Mouse (Mus musculus) frontal cortex, adult (tissue): ENCODE data around the gene Pip5k1b.
"Not testable (repeated sequence)": the region's sequence is repeated elsewhere in the genome, so short reads cannot be mapped to it uniquely, and the experiment has no call there.

Experiments used
- ATAC-seq: cut with Nextera tagmentation; 2 replicates; pipeline ENCODE4 v1.9.2; 2017; ENCODE audit warnings: mild to moderate bottlenecking, moderate library complexity, mixed read lengths; ENCODE audit not compliant: low TSS enrichment

Pip5k1b gene

GRCm38 (mm10) chr19:24555466-24555903 lies at the start of gene Pip5k1b:
Gene Pip5k1b, minus strand, starts transcription at chr19:24555872.
- ATAC-seq: peak; percentile 46

DNA sequence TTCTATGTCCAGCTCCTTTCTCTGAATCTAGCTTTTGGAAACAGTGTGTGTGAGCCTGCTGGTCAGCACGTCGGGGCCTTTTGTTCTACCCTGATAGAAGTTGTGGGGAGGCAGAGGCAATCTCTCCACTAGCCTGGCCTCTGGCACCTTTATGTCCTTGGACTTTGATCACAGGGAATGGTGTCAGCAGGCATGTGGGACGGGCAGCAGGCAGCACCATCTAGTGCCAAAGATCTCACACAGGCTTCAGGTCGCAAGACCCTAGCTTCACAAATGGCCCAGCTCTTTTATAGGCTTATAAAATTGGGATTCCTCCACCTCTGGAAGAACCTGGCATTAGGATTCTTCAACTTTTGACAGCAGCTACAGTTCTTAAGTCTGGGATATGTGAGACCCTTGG lies 48.4 kb upstream of the Pip5k1b start:
- no peak for ATAC-seq

DNA sequence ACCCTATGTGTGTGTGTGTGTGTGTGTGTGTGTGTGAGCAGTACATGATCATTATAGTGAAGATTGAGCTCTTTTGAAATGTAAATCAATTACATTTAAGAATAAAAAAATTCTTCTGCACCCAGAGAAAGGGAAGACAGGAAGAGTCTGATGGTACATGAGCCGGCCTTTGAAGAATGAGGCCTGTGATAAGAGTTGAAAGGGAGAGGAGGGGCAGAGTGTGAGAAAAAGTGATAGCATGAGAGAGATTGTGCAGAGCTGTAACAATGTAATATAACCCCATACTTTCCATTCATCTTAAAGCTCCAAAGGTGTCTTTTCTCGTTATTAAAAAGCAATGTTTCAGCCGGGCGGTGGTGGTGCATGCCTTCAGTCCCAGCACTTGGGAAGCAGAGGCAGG lies 47.8 kb upstream of the Pip5k1b start:
- no peak for ATAC-seq

DNA sequence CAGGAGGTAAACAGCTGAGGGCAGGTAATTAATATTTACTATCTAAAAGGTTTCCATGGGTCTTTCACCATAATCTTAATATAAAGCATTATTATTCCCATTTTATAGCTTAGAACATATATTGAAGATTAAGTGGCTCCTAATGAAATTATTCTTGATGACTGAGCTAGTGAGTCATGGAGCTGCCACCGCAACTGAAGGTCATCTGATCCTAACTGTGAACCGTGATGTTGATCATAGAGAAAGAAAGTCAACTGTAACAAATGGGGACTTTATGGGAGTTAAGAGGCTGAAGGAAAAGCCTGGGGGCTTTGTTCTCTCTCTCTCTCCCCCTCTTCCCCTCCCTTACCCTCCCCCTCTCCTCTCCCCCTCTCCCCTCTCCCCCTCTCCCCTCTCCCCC lies 31.1 kb upstream of the Pip5k1b start:
- no peak for ATAC-seq

DNA sequence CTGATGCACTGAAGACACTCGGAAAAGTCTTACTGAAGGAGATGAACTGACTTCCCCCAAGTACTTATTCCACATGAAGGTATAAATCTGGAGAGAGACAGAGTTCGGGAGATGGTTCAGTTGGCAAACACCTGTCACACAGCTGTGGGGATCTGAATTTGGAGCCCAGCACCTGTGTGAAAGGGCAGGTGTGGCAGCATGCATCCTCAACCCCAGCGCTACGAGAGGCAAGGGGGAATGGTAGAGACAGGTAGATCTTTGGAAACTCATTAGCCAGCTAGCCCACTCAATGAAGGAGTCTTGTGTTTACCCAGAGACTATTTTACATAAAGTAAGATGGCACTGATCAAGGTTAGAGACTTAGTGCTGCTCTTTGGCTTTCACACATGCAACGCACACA lies 29.5 kb upstream of the Pip5k1b start:
- no peak for ATAC-seq

DNA sequence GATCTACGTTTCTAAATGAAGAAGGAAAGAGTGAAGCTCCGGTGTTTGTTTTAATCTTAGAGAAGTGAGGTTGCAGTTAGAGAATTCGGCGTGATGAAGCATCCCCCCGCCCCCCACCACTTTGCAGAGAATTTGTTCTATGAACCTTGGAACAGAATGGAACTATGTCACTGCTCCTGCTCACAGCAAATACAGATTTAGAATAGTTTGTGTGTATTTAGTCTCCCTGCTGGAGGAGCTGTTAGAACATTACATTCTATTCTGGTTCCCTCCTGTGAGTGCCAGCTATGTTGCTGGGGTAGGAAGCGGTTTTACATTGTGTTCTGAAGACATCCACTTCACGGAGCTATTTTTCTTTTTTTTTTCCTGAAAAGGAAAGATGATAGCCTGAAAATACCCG lies 28.3 kb upstream of the Pip5k1b start:
- peak; percentile 98 for ATAC-seq

GRCm38 (mm10) chr19:24576125-24576524 lies 20.5 kb upstream of the Pip5k1b start:
- ATAC-seq: no peak

DNA sequence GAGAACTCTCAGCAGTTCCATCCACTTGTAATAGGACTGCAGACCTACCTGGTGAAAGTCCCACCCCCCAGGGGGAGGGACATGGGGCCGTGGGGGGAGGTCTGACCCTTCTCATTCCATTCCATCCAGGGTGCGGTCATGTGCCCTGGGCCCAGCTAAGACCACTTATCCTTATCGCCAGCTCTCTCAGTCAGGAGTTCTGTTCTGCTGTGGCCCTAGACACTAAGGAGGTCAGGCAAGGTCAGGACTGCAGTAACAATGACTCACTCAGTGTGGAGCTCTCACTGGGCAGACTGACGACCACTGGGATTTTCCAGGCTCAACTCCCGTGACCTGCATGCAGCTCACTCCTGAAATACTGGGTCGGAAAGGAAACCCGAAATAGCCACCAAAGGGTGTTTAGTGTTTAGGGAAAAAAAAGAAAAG lies 16.1 kb upstream of the Pip5k1b start:
- no peak for ATAC-seq

GRCm38 (mm10) chr19:24570969-24571368 lies 15.3 kb upstream of the Pip5k1b start:
- ATAC-seq: no peak

GRCm38 (mm10) chr19:24557456-24557855 lies 1.8 kb upstream of the Pip5k1b start:
- ATAC-seq: no peak

- ATAC-seq: no peak
Observed at GRCm38 (mm10) chr19:24556585-24556966, 904 bp upstream of the Pip5k1b start.

DNA sequence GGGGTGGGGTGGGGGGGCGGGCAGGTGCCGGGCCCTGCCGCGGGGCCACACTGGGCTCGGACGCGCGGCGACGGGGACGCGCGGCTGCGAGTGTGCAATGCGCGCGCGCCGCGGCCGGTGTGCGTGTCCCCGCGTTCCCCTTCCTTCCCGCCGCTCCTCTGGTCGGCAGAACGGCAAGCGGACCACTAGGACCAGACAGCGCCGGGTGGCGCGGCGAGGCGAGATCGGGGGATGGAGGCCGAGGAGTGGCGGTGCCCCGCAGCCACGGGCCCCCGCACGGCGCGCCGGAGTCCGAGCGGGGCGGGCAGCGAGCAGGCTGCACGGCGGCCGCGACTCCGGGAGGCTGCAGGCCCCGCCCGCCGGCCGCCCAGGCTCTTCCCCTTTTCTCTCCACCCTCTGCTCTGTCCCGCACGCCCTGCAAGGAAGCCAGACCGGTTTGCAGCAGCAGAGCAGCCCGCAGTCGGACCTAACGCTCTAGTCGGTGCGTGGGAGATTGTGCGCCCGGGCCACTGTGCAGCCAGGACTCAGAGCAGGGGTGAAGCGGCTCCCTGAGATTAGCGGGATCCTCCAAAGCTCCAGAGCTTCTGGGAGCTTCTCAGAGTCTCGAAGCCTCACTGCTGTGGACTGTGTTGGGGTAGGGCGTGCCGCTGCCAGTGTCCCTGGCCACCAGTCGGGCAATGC lies 372 bp upstream of the Pip5k1b start:
- ATAC-seq: peak; percentile 91

- ATAC-seq: no peak
Observed at GRCm38 (mm10) chr19:24554911-24555465, 684 bp downstream of the Pip5k1b start.

- no peak for ATAC-seq
Observed at GRCm38 (mm10) chr19:24554425-24554824, 1.2 kb downstream of the Pip5k1b start.

DNA sequence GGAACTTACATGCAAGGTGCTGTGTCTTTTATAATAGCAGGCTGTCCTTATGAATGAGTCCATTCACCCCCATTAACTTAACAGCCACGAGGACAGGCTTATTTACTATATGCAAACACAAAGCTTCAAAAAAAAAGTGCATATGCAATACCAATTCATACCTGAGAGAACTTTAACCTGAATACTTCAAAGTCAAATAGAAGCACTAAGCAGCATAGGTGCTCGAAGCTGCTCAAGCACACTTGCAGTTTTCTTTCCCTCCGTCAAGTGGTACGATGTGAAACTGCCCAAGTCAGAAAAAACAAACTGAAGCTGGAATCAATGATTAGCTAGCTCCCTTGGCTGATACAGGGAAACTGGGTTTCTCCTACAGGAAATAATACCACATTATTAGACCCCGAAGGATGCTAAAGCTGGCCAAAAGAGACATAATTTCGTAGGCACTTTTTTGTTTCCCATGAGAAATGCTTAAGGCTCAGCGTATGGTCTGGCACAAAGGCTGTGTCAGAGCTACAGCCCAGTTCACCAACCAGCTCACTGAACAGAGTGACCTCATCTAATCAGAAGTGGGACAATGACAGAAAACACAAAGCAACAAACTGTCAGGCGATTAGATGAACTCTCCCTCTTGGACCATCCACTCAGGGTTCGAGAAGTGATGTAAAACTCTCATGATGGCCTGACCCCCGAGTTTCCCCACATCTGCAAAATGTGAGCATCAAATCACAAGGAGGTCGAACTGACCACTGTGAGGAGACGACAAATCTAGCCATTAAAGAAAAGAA lies 2.2 kb downstream of the Pip5k1b start:
- ATAC-seq: no peak

DNA sequence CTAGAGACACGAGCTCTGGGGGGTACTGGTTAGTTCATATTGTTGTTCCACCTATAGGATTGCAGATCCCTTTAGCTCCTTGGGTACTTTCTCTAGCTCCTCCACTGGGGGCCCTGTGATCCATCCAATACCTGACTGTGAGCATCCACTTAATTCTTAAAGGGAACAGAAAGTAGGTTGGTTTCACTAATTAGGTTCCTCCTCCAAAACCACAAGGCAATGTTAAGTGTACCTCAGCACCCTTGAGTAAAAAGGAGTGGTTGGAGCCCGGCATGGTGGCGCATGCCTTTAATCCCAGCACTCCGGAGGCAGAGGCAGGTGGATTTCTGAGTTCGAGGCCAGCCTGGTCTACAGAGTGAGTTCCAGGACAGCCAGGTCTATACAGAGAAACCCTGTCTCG lies 3.0 kb downstream of the Pip5k1b start:
- ATAC-seq: not testable (repeated sequence)

GRCm38 (mm10) chr19:24551196-24551954 lies 4.3 kb downstream of the Pip5k1b start:
- no peak for ATAC-seq

- no peak for ATAC-seq
Observed at GRCm38 (mm10) chr19:24550778-24551177, 4.9 kb downstream of the Pip5k1b start.

DNA sequence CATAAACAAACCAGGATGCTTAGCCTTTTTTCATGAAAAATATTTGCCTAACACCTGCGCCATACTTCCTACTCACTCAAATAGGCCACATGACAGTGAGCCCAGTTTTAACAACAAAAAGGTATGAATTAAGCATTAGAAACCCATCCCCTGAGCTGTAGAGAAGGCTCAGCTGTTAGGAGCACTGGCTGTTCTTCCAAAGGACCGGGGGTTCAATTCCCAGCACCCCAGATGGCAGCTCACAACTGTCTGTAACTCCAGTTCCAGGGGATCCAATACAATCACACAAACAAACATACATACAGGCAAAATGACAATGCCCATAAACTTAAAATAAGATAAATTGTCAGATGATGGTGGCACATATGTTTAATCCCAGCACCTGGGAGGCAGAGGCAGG lies 5.7 kb downstream of the Pip5k1b start:
- ATAC-seq: no peak

- no peak for ATAC-seq
Observed at GRCm38 (mm10) chr19:24548337-24548736, 7.3 kb downstream of the Pip5k1b start.

DNA sequence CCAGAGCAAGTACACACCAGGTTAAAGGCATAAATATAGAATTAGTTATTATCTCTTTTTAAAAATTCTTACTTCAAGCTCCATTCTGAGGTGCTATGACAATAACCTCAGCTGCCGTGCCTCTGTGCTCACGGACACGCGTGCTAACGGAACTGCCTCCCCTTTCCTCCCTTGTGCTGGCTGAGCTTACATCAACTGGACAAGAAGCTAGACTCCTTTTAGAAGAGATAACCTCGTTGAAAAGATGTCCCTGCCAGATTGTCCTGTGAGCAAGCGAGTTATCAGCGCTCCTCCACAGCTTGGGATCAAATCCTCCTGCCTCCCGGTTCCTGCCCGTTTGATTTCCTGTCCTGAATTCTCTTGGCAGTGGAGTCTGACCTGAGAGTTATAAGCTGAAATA lies 9.5 kb downstream of the Pip5k1b start:
- no peak for ATAC-seq
